Mouse (Mus musculus): ENCODE results near the gene Rps6kc1.

DNA sequence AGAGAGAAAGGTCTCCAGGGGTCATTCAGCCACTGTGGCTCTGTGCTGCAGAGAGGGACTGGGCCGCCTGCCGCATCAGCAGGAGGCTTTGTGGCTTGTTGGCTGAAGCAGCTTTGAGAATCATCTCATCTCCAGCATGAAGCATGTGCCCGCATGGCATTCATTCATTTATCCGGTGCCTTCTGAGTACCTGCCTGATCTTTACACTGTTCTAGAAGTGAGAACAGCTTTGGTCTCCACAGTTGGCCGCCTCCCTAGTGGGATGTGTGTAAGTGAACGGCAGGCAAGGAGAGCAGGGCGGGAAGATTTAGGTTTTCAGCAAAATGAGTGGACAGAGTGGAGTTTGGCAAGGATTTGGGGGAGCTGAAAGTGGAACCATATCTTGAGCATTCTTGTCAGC lies 28.2 kb upstream of the Rps6kc1 start:
- TF ChIP-seq CTCF (conservative IDR thresholded peaks at IDR 0.05 in 1 of 2, IDR thresholded peaks at IDR 0.05 in 1 of 2; ENCODE audit: low read depth in 2 of 2, low read length in 2 of 2) = no peak
- TF ChIP-seq POLR2A (IDR thresholded peaks at IDR 0.05; ENCODE audit: low read depth, low read length) = no peak
- no peak for TF ChIP-seq RCOR1 (conservative IDR thresholded peaks at IDR 0.05; ENCODE audit: low read depth, low read length)
- TF ChIP-seq USF1 (IDR thresholded peaks at IDR 0.05; ENCODE audit: low read depth, low read length) = no peak
- TF ChIP-seq MAX (IDR thresholded peaks at IDR 0.05; ENCODE audit: low read length) = no peak
- no peak for TF ChIP-seq NELFE (IDR thresholded peaks at IDR 0.05; ENCODE audit: low read depth, low read length)
- TF ChIP-seq TCF12 (IDR thresholded peaks at IDR 0.05; ENCODE audit: low read depth, low read length) = no peak
- TF ChIP-seq GABPA (IDR thresholded peaks at IDR 0.05; ENCODE audit: insufficient replicate concordance, low read depth, low read length) = no peak
- TF ChIP-seq MAZ (IDR thresholded peaks at IDR 0.05; ENCODE audit: low read depth, low read length) = no peak
- no peak for TF ChIP-seq EP300 (IDR thresholded peaks at IDR 0.05; ENCODE audit: low read length)
- TF ChIP-seq ZNF384 (IDR thresholded peaks at IDR 0.05; ENCODE audit: low read depth, low read length) = no peak
- no peak for TF ChIP-seq JUN (IDR thresholded peaks at IDR 0.05; ENCODE audit: insufficient read depth, low read depth, low read length)

Measured in CH12.LX (cell line).